Mouse (Mus musculus) kidney, adult 18-20 months (tissue): ENCODE data around the gene Zfp365.
A peak's percentile ranks its signal among the peaks of the same experiment; 100 is the strongest.

ENCODE experiments used
- DNase-seq: peaks from one replicate; pipeline ENCODE4 v3.0.0; 2021

Zfp365 gene

DNA sequence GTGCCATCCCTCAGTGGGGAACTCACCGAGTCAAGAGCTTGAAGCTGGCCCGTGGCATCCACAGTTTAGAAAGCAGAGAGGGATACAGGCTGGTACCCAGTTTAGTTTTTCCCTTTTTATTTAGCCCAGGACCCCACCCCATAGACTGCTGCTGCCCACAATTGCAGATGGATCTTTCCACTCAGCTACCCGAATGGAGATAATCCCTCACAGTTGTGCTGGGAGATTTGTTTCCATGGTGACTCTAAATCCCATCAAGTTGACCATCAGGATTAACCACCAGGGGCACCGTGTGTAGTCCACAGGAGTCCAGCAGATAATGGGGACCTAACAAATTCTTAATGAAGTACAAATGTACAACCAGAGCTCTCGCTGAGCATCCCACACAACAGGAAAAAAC, 11.3 kb downstream of the Zfp365 start:
- DNase-seq: no peak

DNA sequence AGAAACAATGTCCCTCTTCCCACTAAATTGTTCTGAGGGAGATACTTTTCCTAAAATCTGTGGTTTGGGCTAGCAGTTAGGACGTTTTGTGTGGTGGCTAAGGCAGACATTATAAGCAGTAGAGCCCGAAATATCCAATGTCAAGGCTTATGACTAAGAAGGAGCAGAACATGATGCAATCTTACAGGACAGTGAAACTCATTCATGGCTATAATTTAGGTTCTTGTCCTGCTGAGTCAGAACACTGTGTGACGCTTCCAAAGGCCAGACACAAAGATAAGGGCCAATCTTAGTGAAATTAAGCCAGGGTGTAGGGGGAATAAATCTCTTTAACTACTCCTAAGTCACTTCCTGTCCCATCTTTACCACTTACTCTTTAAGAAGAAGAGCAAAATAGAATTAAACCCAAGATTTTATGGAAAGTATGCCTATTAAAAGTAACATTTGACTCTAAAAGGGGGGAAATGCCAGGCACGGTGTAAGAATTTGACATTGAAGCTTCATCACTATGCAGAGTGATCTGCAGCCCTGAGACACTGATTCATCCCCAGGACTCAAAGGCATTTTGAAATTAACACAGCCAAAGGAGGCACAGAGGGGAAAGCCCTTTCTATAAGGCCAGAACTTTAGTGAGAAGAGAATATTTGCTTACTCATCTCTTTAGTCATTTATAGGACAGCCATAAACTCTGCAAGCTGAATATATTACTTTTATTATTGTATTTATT, 13.3 kb downstream of the Zfp365 start:
- no peak for DNase-seq

DNA sequence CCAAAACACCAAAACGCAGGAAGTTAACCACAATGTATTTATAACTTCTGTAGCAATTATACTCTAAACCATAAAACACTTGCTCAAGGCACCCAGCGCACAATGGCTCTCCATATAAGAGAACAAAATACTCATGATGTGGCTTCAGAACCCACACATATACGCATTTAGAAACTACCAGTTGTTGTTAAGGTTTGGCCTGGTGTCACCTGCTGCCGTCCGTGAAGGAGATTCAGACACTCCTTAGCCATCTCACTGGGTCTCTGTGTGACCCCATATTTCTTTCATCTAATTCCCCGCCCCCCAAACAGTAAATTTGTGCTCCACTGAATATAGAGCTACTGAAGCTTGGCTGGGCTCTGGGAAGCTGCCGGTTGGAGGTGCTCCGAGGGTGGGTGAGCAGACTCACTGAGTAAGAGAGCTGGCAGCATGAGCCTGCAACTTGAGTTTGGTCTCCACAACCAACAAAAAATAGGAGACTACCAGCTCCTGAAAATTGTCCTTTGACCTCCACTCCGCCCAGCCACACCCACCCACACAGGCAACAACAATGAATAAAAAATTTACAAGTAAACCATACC, 14.0 kb downstream of the Zfp365 start:
- DNase-seq: no peak

DNA sequence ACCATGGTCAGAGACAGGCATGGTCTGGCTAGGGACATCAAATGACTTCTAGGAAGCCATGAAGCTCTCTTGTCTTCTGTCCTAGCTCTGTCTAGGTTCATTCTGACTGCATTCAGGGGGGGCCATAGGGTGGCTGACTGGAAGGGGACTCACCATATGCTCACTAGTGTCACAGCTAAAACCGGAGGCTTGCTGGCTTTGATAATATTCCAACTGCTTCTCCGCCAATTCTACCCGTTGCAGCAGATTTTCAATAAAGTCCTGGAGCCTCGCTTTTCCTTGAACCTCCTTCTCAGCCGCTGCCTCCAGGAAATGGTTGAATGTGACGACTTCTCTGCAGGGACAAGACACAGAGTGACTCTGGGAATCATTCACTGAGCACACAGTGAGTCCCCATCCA, 15.2 kb downstream of the Zfp365 start:
- no peak for DNase-seq

DNA sequence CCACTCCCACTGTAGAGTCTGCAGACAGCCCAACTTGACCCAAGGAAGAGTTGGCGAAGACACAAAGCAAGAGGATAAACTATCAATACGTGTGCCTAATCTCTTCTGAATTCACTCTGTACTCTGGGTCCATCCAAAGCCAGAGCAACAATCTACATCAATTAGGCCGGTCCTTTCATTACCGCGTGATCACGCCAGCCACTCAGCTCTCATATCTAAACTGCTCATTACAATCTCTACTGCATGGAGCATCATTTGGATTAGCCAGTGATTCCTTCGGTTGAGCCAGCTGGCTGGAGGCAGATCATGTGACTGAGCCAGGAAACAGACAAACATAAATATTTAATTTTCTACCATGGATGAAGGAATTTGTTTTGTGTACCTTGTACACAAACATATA, 17.8 kb downstream of the Zfp365 start:
- no peak for DNase-seq

DNA sequence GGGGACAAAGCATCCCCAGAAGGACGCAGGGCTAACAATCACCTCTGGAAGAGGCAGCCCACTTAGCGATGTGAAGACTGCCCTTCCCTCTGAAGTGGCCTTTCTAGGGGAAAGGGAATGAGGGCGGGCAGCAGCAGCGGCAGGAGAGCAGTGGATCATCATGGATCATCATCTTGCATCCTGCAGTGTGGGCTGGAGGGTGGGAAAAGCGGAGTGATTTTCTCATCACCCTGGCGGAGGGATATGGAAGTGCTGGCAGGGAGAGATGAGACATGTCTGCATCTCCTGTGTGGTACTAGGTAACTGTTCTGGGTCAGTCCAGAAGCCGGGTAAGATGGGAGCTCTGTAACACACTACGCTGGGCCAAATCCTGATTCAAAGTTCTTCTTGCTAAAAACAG, 18.4 kb downstream of the Zfp365 start:
- no peak for DNase-seq

DNA sequence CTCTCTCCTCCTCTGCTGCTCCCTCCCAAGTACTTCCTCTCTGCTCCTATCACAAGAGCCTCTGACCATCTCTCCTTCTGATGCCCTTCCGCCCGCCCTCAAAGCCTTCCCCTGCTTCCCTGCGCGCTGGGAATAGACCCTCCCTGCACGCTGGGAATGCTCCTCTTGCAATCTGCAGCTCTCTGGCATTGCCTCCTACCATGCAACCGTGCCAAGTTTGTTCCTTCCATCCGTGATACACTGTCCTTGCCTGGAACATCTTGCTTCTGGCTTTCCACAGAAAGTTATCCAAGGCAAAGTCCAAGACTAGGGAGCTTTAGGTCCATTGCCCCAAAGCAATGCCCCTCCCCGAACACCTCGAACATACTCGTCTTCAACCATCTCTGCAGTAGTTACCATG, 19.2 kb downstream of the Zfp365 start:
- no peak for DNase-seq

DNA sequence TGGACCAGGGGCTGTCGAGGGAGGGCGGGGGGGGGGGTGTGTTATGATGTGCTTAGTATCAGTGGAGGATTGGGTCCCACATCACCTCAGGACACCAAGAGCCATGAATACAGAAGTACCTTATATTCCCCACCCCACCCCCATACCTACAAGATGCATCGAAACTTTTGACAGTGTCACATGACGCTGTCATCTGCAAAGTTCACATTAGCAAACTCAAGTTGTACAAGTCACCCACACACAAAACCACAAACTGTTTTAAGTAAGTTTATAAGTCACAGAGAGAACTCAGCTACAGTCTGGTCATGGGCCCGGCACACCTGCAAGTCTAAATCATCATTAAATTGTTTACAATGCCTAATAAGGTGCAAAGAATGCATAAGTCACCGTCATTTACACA, 21.3 kb downstream of the Zfp365 start:
- DNase-seq: no peak

DNA sequence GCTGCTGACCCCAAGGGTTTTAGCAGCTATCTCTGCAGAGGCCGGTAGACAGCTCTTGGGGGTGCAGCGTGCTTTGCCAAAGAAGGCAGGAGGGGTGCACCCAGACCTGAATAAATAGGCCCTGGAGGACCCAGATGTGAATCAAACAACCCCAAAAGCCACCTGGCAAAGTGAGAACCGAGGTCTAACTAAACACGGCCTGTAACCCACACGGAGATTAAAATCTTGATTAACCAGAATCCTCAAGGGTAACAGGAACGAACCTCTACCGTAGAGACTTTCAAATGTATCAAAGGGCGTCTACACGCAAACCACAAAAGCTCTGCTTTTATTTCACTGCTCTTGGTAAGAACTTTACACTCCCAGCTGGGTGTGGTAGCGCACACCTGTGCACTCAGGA, 24.5 kb downstream of the Zfp365 start:
- DNase-seq: no peak

DNA sequence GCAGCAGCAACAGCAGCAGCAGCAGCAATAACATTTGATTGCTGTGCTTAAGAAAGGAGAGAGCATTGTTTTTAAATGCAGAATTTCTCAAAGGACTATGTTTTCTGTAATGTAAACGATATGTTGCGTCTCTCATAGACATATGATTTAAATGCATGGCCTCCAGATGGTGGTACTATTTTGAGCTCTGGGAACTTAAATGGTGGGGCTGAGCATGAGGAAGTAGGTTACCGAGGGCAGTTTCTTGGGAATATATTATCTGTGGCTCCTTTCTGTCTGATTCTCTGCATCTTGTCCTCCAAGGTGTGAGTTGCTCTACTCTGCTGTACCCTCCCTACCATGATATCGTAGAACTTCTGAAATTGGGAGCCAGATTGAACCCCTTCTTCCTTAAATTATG, 31.8 kb downstream of the Zfp365 start:
- DNase-seq: no peak

DNA sequence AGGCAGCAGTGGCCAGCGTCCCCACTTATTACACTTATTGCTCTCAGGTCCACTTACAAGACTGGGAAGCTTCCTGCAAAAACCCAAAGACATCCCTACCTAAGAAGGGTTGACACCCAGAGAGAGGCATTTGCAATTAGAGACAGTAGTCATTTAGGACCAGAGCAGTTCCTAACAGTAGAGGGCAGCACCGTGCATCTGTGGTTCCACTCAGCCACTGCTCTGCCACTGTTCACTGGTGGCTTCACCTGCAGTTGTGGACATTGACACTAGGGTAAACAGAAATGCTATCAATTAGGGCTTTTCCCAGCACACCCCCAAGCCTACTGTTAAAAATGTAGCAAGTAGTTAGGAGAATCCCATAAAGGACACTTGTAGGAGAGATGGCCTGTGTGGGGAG, 40.7 kb downstream of the Zfp365 start:
- DNase-seq: peak; percentile 68

DNA sequence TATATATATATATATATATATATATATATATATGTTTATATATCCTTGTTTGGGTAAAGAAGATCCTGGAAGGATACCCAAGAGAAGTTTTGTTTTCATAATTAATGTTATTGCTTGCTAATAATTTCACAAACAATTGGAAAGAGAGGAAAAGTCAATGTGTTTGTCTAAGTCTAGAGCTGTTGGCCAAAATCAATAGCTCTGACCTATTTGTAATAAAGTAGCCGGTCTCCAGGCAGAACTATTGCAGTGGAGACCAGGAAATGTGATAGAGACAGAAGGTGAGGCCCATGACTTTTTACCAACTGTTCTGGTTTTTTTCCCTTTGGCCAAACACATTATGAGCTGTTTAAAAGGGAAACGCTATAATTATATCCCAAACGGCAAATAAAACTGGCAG, 44.2 kb downstream of the Zfp365 start:
- DNase-seq: no peak

DNA sequence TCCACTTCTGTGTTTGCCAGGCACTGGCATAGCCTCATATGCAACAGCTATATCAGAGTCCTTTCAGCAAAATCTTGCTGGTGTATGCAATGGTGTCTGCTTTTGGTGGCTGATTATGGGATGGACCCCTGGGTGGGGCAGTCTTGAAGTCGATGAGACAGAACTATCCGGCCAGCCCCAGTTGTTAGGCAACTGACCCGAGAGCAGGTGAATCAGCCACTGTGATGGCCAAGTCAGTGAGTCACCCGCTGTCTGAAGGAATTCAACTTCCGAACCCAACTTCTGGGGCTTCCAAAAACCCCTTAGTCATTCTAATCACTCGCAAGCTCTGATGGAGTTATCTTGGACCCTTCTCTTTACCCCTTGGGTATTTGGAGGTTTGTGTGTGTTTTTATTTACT, 46.6 kb downstream of the Zfp365 start:
- DNase-seq: no peak

DNA sequence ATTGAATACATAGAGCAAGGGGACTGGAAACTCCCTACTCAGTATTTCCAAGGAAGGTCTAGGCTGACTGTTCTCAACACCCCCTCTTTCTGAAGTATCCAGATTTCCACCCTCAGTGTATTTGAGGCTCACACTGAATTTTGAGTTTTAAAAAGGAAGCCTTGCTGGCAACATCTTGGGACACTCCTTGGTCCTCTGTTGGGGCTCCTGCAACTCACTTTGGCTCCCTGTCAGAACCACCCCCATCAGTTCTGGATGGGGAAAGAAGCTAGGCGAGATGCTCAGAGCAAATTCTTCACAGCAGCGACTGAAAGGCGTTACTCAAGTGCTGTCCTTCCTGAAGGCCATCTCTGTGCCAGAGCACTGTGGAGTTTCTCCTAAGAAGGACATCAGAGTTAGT, 47.4 kb downstream of the Zfp365 start:
- DNase-seq: no peak

DNA sequence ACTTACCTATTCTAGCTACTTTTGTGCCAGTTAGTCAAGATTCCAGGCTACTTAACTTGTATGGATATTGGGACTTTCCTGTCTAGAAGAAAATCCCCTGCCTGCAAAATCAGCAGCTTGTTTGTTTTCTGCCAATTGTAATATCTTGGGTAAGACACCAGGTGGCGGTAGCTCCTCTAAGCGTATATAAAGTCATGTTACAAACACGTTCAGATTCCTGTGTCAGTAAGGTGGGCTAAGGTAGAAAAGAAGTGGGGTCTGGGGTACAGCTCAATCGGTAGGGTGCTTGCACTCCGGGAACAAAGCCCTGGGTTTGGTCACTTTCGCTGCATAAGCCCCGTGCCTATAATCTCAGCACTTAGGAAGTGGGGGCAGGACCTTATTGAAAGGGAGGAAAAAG, 50.1 kb downstream of the Zfp365 start:
- no peak for DNase-seq

DNA sequence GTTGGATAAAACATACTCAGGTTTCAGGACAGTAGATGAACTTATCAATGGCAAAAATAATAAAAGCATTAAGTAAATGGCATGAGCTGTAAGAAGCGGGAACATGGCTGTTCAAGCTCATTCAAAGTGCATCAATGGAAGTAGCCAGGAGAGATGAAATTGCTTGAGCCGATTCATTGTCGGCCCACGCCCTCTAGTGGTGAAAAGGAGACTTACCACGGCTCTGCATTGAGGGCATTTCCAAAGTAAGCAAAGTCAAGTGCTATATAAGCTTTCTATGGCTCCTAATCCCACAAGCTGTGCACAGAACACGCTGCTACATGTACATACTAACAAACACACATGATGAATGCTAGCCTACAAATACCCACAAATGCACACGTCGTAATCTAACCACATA, 53.6 kb downstream of the Zfp365 start:
- peak; percentile 77 for DNase-seq

DNA sequence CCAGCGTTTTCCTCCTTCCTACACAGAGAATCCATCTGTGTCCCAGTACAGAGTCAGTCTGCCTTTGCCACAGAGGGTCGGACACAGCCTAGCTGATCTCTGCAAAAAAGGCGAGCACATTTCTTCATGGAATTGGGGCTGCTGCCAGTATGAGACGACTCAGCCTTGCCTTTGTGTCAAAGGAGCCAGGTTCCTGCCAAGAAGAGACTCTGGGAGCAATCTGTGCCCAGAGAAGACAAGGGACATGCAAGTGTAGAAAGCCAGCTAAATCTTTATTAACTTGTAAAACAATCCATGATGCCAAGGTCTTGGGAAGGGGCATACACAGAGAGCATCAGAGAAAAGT, 54.9 kb downstream of the Zfp365 start:
- no peak for DNase-seq

DNA sequence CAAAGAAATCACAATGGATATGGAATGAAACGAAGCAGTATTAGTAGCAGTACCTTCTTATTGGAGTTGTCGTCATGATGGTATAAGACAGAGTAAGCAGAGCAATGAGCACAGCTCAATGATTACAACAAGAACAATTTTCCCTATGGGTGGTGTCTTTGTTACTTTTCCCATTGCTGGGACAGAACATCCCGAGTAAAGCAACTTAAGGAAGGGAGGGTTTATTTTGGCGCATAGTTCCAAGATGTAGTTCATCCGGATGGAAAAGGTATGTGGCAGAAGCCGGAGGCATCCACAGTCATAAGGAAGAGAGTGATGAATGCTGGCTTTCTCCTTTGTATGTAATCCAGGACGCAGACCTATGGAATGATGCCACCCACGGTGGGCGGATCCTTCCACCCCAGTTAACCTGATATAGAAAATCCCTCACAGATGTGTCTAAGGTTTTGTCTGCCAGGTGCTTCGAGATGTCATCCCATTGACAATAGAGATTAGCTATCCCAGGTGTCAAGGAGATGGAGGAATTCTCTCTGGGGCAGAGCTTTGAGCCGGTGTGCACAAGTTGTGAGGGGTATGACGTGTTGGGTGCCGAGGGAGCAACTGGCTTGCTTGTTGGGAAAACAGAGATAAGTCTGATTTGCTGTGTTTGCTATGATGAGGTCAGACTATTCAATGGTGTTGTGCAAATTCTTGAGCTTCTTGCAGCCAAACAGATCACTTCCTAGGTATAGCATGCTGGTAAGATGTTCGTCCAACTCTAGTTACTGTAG, 55.5 kb downstream of the Zfp365 start:
- DNase-seq: no peak

DNA sequence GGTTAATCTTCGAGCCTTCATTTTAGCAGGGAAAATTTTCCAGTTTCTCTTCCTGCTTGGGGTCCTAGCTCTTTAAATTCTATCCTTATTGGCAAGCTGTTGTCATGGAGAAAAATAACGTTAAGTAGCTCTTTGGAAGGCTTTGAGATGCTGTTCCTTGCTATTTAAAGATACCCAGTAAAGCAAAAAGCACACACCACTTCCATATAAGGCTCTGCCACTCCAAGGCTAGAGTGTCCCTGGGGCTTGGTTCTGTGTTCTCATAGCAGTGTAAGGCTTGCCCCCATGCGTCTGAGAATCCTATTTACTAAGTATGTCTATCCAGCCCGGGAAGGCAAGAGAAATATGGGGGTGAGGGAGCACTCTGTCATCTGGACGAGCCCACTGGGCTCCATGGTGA, 56.7 kb downstream of the Zfp365 start:
- no peak for DNase-seq

DNA sequence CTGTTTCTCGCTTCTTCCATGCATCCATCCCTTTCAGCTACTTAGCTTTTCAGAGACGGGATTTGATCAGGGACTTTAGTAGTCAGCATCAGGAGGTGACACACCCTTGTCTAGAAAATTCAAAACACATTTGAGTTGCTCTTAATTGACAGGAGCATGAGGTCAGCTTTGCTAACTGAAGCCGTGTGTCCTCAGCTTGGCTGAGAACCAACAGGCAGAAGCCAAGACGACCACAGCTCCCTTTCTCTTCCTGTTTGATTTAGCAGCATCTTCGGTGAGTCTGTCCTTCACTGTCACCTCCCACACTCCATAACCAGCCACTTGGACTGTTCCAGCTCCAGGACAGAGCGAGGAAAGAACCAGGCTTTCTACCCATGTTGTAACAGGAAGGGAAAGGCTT, 60.1 kb downstream of the Zfp365 start:
- DNase-seq: no peak

DNA sequence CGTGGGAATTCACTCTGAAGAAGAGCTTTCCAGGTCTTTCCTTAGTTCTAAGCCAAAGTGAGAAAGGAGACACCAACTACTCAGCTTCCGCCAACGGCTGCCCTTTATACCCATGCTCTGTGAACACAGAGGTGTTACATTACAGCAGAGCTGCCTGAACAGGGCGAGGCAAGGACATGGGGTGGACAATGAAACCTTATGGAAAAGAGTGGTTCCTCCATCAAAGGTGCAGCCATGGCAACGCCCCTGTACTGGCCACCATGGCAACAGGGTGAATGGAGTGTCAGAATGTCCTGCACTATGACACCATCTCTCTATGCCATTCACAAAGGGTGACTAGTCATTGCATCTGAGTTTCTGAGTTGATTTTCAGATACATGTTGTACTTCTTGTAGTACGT, 61.4 kb downstream of the Zfp365 start:
- no peak for DNase-seq

DNA sequence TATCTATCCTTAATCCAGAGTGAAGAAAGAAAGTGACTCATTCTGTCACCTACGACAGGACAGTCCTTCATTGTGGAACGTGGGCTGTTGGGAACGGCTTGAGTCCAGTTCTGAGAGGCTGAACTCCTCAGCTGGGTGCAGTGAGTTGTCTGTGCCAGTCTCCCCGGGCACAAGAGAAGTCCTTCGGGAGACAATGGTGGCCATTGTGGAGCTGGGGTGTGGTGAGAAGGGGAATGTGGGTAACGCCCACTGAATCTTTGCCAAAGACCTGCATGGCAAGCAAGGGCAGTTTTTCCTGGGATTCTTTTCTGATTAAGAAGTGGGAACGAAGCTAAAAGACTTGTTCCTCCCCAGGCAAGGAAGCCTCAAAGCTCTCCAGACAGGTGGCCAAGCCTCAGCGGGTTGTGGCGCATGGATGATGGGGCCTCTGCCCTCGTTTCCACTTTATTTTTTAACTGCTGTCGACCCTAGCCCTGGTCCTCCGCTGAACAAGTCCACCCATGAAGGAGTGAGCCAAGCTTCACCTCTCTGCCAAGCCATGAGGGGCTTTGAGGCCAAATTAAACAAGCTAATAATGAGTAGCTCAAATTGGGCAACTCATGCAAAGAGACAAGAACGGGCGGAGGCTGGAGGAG, 66.3 kb downstream of the Zfp365 start:
- DNase-seq: no peak

DNA sequence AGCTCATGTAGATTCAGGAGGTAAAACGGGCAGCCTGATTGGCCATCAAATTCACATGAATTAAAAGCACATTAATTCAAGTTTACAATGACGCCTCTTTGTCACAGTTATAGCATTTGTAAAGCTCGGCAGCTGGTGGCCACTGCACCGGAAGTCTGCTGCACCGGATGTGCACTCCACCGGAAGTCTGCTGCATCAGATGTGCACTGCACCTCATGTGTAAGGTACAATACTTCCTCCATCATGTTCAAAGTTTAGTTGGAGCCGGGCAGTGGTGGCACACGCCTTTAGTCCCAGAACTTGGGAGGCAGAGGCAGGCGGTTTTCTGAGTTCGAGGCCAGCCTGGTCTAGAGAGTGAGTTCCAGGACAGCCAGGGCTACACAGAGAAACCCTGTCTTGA, 70.9 kb downstream of the Zfp365 start:
- no peak for DNase-seq

DNA sequence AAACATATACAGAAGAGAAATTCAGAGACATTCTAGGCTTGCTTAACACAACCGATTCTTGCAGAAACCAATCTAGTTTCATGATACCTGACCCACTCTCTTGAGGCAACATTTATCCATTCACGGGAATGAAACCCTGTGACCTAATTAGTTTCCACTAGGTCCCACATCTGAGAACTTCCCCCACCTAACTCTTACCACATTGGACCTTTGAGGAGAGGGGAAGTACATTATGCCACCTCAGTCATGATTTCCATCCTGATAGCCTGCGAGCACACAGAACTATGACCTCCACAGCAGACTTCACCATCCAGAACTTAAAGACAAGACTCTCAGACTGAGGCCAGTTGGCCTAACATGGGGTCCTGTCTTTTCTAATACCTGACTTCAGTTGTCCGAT, 71.7 kb downstream of the Zfp365 start:
- DNase-seq: no peak
